Mouse (Mus musculus) left cerebral cortex, postnatal 4 days (tissue): ENCODE measurements at regions not wholly inside any gene's neighbourhood (a gene's known extent, or its start where the extent isn't known, plus 50 kb on each side); places are given as distances from the start of the nearest gene placed in this dataset.

Experiments used
- DNase-seq: peaks from one replicate; pipeline ENCODE4 v3.0.0-alpha.2; 2022
- intact Hi-C: fragments of 180-260 bp; cut with DNase I; formaldehyde crosslinking; loops from one replicate; pipeline ENCODE4 v1.15.1; 2025

DNA sequence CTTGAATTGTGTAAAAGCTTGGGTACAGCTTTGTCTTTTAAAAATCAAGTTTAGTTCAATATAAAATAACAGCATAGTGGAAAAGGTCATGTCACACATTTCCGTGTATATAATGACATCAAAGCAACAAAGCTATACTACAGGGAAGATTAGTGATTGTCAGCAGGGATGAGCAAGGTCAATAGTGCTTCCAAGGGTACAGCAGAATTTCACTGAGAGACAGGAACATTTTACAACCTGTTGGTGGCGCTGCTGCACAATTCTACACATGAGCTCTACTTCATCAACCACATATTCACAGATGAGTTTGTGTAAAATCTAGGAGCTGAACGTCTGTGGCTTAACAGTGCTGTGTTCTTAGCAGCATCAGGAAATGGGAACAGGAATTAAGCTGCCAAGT, 74.3 kb upstream of the A2m start:
- peak; percentile 63 for DNase-seq
- intact Hi-C loops: loop anchor here (10.0 kb wide), 1 partner anchor 744 kb away; the partner anchor contains the start of gene M6pr

DNA sequence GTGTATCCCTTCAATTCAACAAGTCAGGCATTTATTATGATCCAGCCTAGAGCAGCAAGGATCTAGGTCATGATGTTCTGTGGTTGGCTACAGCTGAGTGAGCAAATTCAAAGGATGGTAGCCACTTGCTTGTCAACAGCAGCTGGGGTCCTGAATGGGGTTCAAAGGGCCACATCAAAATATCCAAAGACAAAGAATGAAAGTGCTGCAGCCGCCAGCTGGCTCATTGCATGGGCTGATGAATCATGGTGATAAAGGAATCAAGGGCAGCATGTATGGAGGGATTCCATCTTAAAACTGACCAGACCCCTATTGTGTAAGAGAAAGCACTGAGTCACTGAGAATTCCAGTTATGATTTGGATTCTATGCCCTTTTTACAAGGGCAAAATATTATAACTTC, 74.8 kb upstream of the A2m start:
- intact Hi-C loops: loop anchor here (10.0 kb wide), 1 partner anchor 744 kb away; the partner anchor contains the start of gene M6pr

DNA sequence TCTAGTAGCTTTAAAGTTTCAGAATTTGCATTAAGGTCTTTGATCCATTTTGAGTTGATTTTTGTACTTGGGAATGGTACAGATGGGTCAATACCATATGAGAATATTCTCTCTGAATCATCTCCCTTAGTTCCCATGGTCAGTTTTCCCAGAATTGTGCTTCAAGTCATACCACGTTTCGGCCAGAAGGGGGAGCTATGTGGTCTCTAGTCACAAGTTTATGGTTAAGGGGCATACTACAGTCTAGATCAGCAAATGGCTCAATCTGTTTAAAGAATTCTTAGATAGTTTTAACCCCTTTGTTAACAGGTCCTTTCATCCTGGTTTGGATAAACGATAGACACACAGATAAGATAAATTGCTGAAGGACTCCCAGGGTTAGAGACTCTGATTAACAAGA, 78.7 kb upstream of the A2m start:
- no peak for DNase-seq
- intact Hi-C loops: no loop called here

More for the DNA sequence above, 74.8 kb upstream of the A2m start:
- no peak for DNase-seq

DNA sequence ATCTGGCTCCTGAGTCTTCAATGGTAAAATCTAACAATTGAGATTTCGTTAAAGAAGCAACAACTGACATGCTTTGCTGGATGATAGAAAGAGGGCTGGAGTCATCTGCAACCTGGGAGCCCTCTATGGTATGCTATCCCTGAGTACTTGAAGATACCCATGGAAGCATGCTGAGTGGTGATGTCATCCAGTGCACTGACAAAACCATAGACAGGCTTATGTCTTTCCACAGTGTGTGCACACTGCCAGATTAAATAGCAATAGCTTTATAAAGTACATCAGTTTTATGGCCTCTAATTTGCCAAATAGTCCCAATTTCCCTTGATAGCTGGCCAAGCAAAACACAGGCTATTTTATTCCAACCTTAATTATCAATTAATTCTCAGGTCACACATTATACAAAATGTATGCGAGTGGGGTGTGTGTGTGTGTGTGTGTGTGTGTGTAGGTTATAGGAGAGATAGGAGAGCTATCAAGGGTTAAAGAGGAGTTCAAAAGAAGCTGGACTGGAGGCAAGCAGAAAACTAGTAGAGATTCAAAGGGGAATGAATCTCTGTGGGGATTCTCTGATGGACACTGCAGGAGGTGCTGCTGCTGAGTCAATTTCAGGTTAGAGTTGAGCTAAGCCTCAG, 80.1 kb upstream of the Iqsec3 start:
- intact Hi-C loops: no loop called here
- DNase-seq: no peak

DNA sequence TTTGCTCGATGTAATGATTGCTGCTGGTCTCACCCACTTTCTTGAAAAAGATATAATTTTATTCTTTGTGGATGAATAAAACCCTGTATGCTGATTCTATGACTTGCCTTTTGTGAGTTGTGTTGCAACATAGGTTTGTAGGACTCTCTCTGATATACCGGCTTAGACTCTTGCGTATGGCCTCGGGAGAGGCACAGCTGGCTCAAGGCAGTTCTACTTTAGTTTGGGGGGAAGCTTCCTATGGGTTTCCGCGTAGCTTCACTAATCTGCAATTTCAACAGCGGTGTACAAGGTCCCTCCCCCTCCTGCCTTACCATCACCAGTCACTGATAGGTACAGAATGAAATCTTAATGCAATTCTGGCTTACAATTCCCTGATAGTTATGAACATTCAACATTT, 60.0 kb upstream of the Iqsec3 start:
- intact Hi-C loops: loop anchor here (2.0 to 5.0 kb wide), 2 partner anchors 196 to 261 kb away; no protein-coding TSS in a partner anchor

DNA sequence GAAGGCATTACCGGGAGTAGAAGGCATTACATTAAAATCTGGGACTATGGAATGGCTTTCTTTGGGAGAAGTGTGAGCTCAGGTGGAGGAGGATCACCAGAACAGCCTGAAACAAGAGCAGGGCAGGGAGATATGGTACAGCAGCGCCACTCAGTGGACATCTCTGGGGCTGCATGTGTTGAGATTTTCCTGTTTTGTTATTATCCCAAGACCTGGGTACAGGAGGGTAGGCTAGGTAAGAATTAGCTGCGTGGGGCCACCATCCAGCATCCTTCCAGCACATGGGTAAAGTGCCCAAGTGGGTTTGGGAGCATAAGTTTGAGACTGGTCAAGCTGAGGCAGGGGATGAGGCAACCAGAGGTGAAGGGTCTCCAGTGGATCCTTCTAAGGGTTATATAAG, 59.4 kb upstream of the Iqsec3 start:
- peak; percentile 64 for DNase-seq
- intact Hi-C loops: loop anchor here (2.0 to 5.0 kb wide), 2 partner anchors 196 to 260 kb away; no protein-coding TSS in a partner anchor

More for the DNA sequence above, 60.0 kb upstream of the Iqsec3 start:
- DNase-seq: no peak

DNA sequence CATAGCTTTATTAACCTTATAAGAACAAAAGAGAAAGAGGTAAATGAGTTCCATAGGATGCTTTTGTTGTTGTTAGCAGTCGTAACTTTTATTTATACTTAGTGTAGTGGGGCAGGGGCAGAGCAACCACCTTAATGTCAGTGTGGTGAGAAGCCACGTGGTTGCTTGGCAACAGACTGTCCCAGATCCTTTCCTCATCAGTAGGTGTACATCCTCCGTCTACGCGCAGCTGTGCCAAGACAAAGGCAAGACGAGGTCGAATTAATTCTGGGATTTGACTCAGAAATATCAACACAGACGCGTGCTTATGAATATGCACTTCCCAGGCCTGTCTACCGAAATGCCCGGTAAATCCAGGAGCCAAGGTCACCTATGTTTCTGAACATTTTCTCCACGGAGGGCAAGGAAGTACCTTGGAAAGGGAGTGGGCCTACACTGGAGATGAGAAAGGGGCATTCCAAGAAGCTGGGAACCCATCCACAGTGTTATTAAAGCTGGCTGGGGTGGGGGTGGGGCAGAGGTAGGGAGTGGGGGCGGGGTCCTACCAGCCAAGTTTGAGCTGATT, 58.4 kb upstream of the Iqsec3 start:
- DNase-seq: no peak
- intact Hi-C loops: loop anchor here (2.0 to 5.0 kb wide), 2 partner anchors 195 to 259 kb away; no protein-coding TSS in a partner anchor

DNA sequence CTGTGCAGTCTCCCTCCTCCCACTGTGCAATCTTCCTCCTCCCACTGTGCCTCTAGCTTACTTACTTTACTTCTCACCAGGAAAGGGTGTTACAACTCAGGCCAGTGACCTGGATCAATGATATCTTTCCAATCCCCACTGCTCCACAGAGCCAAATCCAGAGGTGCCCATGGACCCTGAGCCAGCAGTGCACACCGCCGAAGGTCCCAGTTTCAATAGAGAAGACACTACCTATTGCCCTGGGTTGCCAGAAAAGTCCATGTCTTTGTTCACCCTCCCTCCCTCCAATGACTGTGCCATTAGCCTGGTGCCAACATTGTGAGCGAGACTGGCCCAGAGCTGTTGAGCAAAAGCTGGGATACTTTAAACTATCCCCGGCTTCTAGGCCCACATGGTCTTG, 53.8 kb upstream of the Iqsec3 start:
- DNase-seq: no peak
- intact Hi-C loops: no loop called here

DNA sequence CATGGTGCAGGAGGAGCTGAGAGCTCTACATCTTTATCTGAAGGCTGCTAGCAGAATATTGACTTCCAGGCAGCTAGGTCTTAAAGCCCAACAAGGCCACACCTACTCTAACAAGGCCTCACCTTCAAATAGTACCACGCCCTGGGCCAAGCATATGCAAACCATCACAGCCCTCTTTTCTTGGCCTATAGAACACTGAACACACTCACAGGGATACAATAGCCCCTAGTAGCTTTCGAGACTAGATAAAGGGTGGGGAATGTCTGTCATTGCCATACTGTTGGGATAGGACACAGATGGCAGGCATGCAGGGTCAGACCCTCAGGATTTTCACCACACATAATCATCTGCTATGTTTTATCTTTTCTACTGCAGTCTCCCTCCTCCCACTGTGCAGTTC, 52.6 kb upstream of the Iqsec3 start:
- DNase-seq: no peak
- intact Hi-C loops: no loop called here

DNA sequence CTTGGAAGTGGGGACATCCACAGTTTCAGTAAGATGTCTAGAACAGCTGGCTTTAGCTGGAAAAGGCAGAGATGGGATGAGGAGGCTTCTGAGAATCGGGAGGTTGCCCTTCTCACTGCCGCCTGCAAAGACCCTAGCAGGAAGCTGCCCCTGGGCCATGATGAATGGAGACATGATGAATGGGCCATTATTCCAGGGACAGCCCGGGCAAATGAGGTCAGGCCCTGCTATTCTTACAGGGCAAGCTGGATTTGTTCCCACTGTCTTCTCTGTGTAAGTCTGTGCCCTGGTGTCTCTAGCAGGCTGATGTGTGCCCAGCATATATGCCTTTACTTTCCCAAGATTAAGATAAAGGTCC, 51.1 kb upstream of the Iqsec3 start:
- intact Hi-C loops: no loop called here
- no peak for DNase-seq

DNA sequence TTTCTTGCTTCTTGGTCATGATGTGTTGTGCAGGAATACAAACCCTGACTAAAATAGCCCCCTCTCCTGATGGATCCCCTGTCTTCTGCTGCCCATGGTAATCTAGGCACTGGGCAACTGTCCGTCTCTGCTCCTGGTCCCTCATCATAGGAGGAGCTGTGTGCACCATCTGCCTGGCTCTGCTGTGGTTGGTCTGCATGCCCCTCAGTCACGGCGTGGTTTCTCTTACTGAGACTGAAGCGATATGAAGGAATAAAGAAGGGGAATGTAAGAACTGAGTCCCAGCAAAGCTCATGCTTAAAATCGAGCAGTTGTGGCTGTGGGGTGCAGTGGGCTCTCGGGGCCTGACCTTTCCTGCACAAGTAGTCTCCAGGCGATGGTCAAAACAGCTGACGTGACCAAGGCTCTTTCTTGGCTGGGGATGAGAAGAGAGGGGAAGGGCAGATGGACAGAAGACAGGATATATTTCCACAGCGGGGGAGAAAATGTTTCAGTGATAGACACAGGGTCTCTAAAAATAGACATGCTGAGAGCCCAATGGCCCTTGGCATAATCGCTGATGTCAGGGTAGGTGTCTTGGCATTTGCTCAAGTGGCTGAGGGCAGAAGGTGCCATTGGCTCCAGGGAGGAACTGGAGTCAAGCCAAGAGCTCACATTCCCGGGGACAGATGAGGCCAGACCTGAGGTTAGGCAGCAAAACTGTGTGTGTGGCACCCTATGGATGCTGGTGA, 50.6 kb upstream of the Iqsec3 start:
- intact Hi-C loops: no loop called here
- DNase-seq: peak; percentile 52
